Mouse (Mus musculus): ENCODE results near the gene Atg2a.

- TF ChIP-seq POLR2A (IDR thresholded peaks at IDR 0.05; ENCODE audit: borderline replicate concordance, low read depth, low read length) = no peak
- TF ChIP-seq CTCF (IDR thresholded peaks at IDR 0.05; ENCODE audit: low read depth, low read length) = no peak
Observed at GRCm38 (mm10) chr19:6276426-6277421, 35.3 kb downstream of the Atg2a start, which contains the start of gene Ehd1.
